Mouse (Mus musculus): ENCODE measurements around the gene Mcf2. TPM values are rescaled to one million over a fixed set of nuclear protein-coding genes. Genes with fewer than 3 reads are reported as not detected.

The Mcf2 gene
- not detected for total RNA-seq (2023)

DNA sequence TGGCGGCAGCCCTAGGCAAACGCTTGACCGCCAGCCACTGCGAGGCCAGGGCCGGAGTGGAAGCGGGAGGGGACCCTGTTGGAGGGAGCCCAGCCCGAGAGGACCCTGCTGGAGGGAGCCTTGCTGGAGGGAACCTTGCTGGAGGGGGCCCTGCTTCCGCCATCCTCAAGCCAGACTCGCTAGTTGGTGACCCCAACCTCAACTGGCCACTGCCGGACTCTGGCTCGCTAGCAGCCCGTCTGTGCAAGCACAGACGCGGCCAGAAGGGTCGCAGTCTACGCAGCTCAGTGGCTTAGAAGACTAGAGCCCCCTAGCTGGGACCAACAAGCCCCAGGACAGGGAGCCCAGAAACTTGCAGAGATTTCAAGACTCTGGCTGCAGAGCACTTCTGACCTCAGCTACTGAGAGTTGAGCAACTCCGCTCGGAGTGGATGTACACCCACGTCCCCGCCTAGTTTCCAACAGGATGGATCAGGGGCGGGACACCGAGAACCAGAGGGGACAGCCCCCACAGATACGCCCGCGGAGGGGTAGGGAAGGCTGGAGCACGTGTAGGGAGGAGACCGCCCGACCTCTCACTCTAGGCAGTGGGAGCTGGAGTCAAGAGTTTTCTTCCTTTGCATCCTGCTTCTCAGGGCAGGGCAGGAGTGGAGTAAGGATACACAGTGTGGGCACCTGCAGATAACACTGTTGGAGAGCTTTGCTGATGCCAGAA is at the start of gene Mcf2:
TSS of gene Mcf2 (minus strand) at position 346 of the 715 bp plus-strand sequence.

Other genes starting within 250 kb of the Mcf2 start
- gene F9, start 179.6 kb downstream of the Mcf2 start, total RNA-seq (2023), result not detected